Mouse (Mus musculus): ENCODE measurements at regions not wholly inside any gene's neighbourhood (a gene's known extent, or its start where the extent isn't known, plus 50 kb on each side); places are given as distances from the start of the nearest gene placed in this dataset.

- no peak for DNase-seq
Measured at GRCm38 (mm10) chr16:48126797-48127196, 156.7 kb upstream of the Dppa4 start.

GRCm38 (mm10) chr16:48127338-48127737, 156.2 kb upstream of the Dppa4 start:
- no peak for DNase-seq

GRCm38 (mm10) chr16:48155355-48155754, 128.2 kb upstream of the Dppa4 start:
- DNase-seq = no peak

- peak in 1 of 2 experiments; percentile 3 for DNase-seq
Measured at GRCm38 (mm10) chr16:48190399-48190798, 93.1 kb upstream of the Dppa4 start.

- no peak for DNase-seq
Measured at GRCm38 (mm10) chr16:48192197-48192596, 91.3 kb upstream of the Dppa4 start.

GRCm38 (mm10) chr16:48214976-48215375, 68.6 kb upstream of the Dppa4 start:
- DNase-seq = no peak

Measured in cerebellum, postnatal 36 days (tissue).